Mouse (Mus musculus): ENCODE data around the gene Tceanc2. TPM values are rescaled to one million over a fixed set of nuclear protein-coding genes. Genes with fewer than 3 reads are reported as not detected.

Gene Tceanc2
- polyA plus RNA-seq, 1 experiment from 2014 or later = 22.7 TPM

DNA sequence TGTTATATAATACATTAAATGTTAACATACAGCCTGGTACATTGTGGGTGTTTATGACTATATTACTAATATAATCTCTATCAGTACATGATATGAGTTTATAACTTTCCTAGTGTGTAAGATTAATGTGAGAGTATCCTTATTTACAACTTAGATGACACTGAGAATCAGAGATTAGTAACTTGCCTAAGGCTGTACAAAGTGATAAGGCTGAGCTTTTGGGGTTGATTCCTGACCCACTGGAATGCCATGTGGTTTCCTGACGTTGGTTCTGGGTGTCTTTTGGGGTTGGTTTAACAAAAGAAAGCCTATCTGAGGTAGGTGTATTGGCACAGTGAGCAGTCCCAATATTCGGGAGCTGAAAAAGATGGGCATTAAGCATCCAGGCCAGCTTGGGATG lies 3.9 kb upstream of the Tceanc2 start:
- Histone ChIP-seq H3K4me1 (replicated peaks; ENCODE audit: control insufficient read depth, insufficient read depth, low read length) (peaks cover 13% of the 10 kb centered on the region), H3K27me3 (ENCODE audit: control insufficient read depth, insufficient read depth, low read depth, low read length) (no peaks in the 10 kb centered on the region), H3K4me2 (ENCODE audit: low read depth, low read length) (no peak overlapping the region), H3K4me3 (ENCODE audit: low read length) (no peak overlapping the region), H3K9ac (ENCODE audit: low read length) (no peak overlapping the region), H3K9me3 (ENCODE audit: control insufficient read depth, low read length) (no peaks in the 10 kb centered on the region), H3K27ac (ENCODE audit: low read length) (no peak overlapping the region), H3K36me3 (ENCODE audit: control insufficient read depth, insufficient read depth, low read length) (peaks cover 9% of the 10 kb centered on the region)
- 73% methylated on average over 2 of the region's 2 CpGs for WGBS
- no peak for ATAC-seq (ENCODE audit: low read depth)

DNA sequence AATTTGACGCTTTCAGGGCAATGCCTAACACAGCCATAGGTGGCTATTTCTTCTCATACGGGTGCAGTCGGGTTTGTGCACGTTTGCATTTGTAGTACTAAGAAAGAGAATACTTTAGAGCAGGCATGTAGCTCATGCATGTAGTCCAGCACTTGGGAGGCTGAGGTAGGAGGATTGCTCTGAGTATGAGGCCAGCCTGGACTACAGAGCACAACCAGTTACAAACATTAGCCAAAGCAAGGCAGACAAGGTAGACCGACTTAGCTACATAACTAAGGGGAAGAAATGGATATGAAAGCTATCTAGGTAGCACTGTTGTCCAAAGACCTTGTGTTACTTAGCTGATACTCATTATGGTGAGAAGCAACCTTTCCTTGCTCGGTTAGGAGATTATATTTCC lies 3.0 kb upstream of the Tceanc2 start:
- Histone ChIP-seq H3K4me1 (replicated peaks; ENCODE audit: control insufficient read depth, insufficient read depth, low read length) (peaks cover 19% of the 10 kb centered on the region), H3K4me2 (ENCODE audit: low read depth, low read length) (no peak overlapping the region), H3K36me3 (ENCODE audit: control insufficient read depth, insufficient read depth, low read length) (peaks cover 5% of the 10 kb centered on the region), H3K27ac (ENCODE audit: low read length) (no peak overlapping the region), H3K4me3 (ENCODE audit: low read length) (no peak overlapping the region), H3K9ac (ENCODE audit: low read length) (no peak overlapping the region), H3K27me3 (ENCODE audit: control insufficient read depth, insufficient read depth, low read depth, low read length) (no peaks in the 10 kb centered on the region), H3K9me3 (ENCODE audit: control insufficient read depth, low read length) (no peaks in the 10 kb centered on the region)
- no peak for ATAC-seq (ENCODE audit: low read depth)
- WGBS = 78% methylated on average over 6 of the region's 6 CpGs

DNA sequence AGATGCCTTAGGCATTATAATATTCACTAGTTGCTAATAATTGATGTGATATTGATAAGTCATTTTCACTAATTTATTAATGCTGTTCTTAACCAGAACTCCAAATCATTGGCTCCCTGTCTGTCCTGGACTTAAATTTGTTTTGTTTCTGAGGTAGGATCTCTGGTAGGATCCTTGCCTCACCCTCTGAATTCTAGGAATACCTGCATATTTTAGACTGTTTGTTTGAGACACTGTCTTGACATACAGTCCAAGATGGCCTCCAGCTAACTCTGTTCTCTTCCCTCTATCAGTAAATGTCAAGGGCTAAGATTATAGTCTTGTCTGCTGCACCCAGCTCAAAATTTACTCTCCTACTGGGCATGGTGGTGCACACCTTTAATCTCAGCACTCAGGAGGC lies 1.8 kb upstream of the Tceanc2 start:
- H3K36me3 ChIP-seq (ENCODE audit: control insufficient read depth, insufficient read depth, low read length) = no peaks in the 10 kb centered on the region
- ATAC-seq (ENCODE audit: low read depth) = no peak
- H3K9me3 ChIP-seq (ENCODE audit: control insufficient read depth, low read length) = no peaks in the 10 kb centered on the region

DNA sequence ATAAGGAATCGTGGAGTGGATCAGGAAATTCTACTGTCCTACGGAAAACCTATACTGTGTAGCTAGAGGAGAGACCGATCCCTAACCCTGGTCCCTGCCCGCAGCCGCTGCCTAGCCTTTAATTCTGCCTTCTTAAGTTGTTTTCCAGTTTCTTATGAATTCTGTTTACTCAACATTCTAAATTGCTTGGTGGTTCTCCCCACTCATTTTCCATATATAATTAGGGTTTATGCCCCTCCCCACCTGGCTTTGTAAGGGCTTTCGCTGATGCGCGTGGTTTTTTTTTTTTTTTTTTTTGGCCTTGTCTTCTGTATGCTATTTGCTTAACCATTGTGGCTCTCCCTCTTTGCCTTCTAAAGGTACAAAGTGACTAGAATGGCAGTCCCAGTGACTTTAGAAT lies 645 bp upstream of the Tceanc2 start:
- Histone ChIP-seq H3K9ac (ENCODE audit: low read length) (peak overlapping the region; percentile 72), H3K27me3 (ENCODE audit: control insufficient read depth, insufficient read depth, low read depth, low read length) (no peaks in the 10 kb centered on the region), H3K36me3 (ENCODE audit: control insufficient read depth, insufficient read depth, low read length) (no peaks in the 10 kb centered on the region), H3K4me1 (replicated peaks; ENCODE audit: control insufficient read depth, insufficient read depth, low read length) (peaks cover 16% of the 10 kb centered on the region), H3K4me2 (ENCODE audit: low read depth, low read length) (peak overlapping the region; percentile 75), H3K27ac (ENCODE audit: low read length) (peak overlapping the region; percentile 99), H3K4me3 (ENCODE audit: low read length) (peak overlapping the region; percentile 60), H3K9me3 (ENCODE audit: control insufficient read depth, low read length) (no peaks in the 10 kb centered on the region)
- 0% methylated on average over 8 of the region's 8 CpGs for WGBS
- ATAC-seq (ENCODE audit: low read depth) = no peak

More for the DNA sequence above, 1.8 kb upstream of the Tceanc2 start:
- H3K27ac ChIP-seq (ENCODE audit: low read length) = no peak overlapping the region
- no peaks in the 10 kb centered on the region for H3K27me3 ChIP-seq (ENCODE audit: control insufficient read depth, insufficient read depth, low read depth, low read length)
- no peak overlapping the region for H3K9ac ChIP-seq (ENCODE audit: low read length)
- no peak overlapping the region for H3K4me2 ChIP-seq (ENCODE audit: low read depth, low read length)
- peaks cover 22% of the 10 kb centered on the region for H3K4me1 ChIP-seq (replicated peaks; ENCODE audit: control insufficient read depth, insufficient read depth, low read length)
- H3K4me3 ChIP-seq (ENCODE audit: low read length) = no peak overlapping the region

DNA sequence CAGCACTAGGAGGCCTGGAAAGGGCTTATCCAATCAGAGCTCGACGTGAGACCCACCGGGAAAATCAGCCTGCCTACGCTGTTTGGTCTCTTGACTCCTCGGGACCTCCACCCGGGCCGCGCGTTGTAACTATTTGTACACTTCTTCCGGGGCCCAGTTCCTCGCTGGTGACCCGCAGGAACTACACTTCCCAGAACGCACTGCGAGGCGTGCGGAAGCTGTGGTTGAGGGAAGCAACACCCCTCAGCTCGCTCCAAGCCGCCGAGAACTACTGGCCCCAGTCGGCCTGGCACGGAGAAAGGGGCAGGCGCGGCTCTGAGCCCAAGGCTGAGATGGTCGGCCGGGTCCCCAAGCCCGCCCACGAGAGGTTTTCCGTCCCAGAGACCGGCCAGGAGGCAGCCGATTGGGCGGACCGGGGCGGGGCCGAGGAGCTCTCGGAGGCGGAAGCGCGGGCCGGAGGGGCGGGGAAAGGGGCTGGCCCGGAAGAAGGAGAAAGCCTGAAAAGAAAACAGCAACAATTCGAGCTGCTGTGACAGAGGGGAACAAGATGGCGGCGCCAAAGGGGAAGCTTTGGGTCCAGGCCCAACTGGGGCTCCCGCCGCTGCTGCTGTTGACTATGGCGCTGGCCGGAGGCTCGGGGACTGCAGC lies 610 bp downstream of the Tceanc2 start, which contains the start of gene Tmem59:
Gene Tmem59 (plus strand): TSS at position 218 of the 648 bp plus-strand sequence.
- no peaks in the 10 kb centered on the region for H3K27me3 ChIP-seq (ENCODE audit: control insufficient read depth, insufficient read depth, low read depth, low read length)
- no peaks in the 10 kb centered on the region for H3K9me3 ChIP-seq (ENCODE audit: control insufficient read depth, low read length)
- under 1% methylated on average over 48 of the region's 49 CpGs for WGBS
- peaks cover 16% of the 10 kb centered on the region for H3K4me1 ChIP-seq (replicated peaks; ENCODE audit: control insufficient read depth, insufficient read depth, low read length)
- H3K4me2 ChIP-seq (ENCODE audit: low read depth, low read length) = peak within 1 kb of the TSS; percentile 75
- H3K4me3 ChIP-seq (ENCODE audit: low read length) = peak within 1 kb of the TSS; percentile 60
- no peaks in the 10 kb centered on the region for H3K36me3 ChIP-seq (ENCODE audit: control insufficient read depth, insufficient read depth, low read length)
- ATAC-seq (ENCODE audit: low read depth) = peak; percentile 97
- H3K9ac ChIP-seq (ENCODE audit: low read length) = peak within 1 kb of the TSS; percentile 72
- peak within 1 kb of the TSS; percentile 99 for H3K27ac ChIP-seq (ENCODE audit: low read length)

DNA sequence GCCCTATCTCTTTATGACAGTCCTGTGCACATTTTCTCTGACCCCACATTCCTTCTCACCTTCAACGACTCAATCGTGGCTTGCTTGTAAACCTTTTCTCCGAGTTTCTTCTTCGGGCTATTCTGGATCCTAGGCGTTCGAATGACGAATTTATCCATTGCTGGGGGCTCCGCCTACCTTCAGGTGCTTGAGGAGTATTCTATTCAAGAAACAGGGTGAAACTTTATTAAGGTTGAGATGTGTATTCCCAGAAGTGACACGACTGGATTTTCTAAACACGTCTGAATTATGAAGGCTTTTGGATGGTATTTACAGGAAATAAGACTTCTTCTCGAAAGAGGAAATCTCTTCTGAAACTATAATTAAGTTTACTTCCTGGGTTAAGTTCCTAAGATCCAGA lies 1.4 kb downstream of the Tceanc2 start:
- H3K36me3 ChIP-seq (ENCODE audit: control insufficient read depth, insufficient read depth, low read length) = no peaks in the 10 kb centered on the region; the same call in 1 of the 2 replicates
- peak overlapping the region; percentile 64 for H3K4me2 ChIP-seq (ENCODE audit: low read depth, low read length)
- H3K27ac ChIP-seq (ENCODE audit: low read length) = peak overlapping the region; percentile 99
- peak overlapping the region; percentile 60 for H3K4me3 ChIP-seq (ENCODE audit: low read length)
- H3K9me3 ChIP-seq (ENCODE audit: control insufficient read depth, low read length) = no peaks in the 10 kb centered on the region
- no peaks in the 10 kb centered on the region for H3K27me3 ChIP-seq (ENCODE audit: control insufficient read depth, insufficient read depth, low read depth, low read length)
- H3K9ac ChIP-seq (ENCODE audit: low read length) = peak overlapping the region; percentile 72
- ATAC-seq (ENCODE audit: low read depth) = no peak
- peaks cover 16% of the 10 kb centered on the region for H3K4me1 ChIP-seq (replicated peaks; ENCODE audit: control insufficient read depth, insufficient read depth, low read length)
- WGBS = 21% methylated on average over 11 of the region's 11 CpGs

DNA sequence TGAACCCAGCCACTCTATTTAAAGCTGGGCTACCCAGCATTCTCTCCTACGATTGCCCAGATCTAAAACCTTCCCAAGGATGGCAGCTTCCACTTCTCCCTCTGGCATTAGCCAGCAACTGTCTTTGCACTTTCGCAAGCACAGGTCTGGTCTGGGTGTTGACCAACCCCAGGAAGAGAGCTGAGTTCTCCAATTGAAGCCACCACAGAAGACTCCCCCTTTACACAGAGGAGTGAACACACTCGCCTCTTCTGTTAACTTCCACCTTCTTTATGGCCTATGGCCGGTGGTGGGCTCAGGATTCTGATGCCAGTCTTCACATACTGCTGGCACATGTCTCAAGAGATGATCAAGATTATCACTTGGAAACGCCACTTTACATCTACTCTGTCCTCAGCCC lies 11.1 kb downstream of the Tceanc2 start:
- Histone ChIP-seq H3K36me3 (ENCODE audit: control insufficient read depth, insufficient read depth, low read length) (peaks cover 8% of the 10 kb centered on the region), H3K9ac (ENCODE audit: low read length) (no peak overlapping the region), H3K4me1 (replicated peaks; ENCODE audit: control insufficient read depth, insufficient read depth, low read length) (peaks cover 6% of the 10 kb centered on the region; the same call in 1 of the 2 replicates), H3K9me3 (ENCODE audit: control insufficient read depth, low read length) (no peaks in the 10 kb centered on the region), H3K4me3 (ENCODE audit: low read length) (no peak overlapping the region), H3K4me2 (ENCODE audit: low read depth, low read length) (no peak overlapping the region), H3K27me3 (ENCODE audit: control insufficient read depth, insufficient read depth, low read depth, low read length) (no peaks in the 10 kb centered on the region), H3K27ac (ENCODE audit: low read length) (no peak overlapping the region)
- no peak for ATAC-seq (ENCODE audit: low read depth)
- WGBS = 85% methylated on average over 5 of the region's 5 CpGs

DNA sequence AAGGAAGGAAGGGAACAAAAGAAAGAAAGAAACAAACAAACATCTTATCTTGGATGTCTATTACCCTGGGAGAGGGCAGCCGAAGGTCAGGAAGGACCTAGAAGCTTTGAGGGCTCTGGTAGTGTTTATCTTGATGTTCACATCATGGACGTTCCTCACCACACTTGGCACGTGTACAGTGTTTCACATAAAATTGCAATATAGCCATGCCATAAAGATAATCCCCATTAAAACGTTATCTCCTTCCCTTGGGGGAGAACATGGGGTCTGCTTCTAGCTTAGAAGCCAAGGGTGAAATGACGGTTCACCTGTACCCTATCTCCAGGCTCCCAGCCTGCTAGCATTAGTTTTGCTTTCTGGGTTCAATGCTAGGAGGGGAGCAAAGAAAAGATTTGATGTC lies 12.2 kb downstream of the Tceanc2 start:
- ATAC-seq (ENCODE audit: low read depth) = no peak
- no peaks in the 10 kb centered on the region for H3K9me3 ChIP-seq (ENCODE audit: control insufficient read depth, low read length)
- H3K27me3 ChIP-seq (ENCODE audit: control insufficient read depth, insufficient read depth, low read depth, low read length) = no peaks in the 10 kb centered on the region
- H3K4me3 ChIP-seq (ENCODE audit: low read length) = no peak overlapping the region
- H3K4me2 ChIP-seq (ENCODE audit: low read depth, low read length) = no peak overlapping the region
- no peak overlapping the region for H3K9ac ChIP-seq (ENCODE audit: low read length)
- 58% methylated on average over 5 of the region's 5 CpGs for WGBS
- H3K4me1 ChIP-seq (replicated peaks; ENCODE audit: control insufficient read depth, insufficient read depth, low read length) = peaks cover 6% of the 10 kb centered on the region; the same call in 1 of the 2 replicates
- peaks cover 8% of the 10 kb centered on the region for H3K36me3 ChIP-seq (ENCODE audit: control insufficient read depth, insufficient read depth, low read length)
- no peak overlapping the region for H3K27ac ChIP-seq (ENCODE audit: low read length)

DNA sequence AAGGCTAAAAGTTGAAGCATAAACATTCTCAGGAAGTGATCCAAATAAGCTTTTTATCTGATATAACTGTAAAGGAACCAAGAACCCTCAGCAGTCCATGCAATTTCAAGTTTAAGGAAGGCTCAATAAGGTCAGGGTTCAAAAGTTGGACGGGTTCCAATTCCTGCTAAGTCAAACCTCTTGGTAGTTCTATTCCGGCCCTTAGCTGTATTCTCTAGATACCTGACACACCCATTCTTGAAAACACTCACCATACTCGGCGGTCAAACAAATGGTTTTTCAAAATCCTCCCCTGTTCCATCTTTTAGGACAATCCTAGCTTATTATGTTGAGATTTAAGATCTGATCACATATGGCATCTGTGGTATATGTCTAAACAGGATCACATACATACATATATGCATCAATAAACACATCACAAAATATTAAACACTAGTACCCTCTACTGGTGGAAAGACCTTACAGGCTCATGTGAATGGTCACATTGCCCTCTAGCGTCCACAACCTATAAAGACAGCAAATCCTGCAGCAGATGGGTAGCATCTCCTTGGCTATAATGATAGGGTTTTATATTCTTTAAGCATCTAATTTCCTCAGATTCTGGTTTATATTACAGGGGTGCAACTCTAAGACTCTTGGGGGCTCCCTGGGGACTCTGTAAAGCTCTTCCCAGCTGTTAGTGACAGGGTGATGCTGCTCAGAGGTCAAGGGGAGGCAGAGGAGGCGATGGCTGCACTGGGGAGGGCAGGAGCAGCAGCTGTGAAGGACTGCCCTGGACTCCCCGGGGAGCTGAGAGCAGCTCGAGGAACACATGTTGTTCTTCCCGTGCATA lies 14.9 kb downstream of the Tceanc2 start:
- no peaks in the 10 kb centered on the region for H3K9me3 ChIP-seq (ENCODE audit: control insufficient read depth, low read length)
- H3K4me3 ChIP-seq (ENCODE audit: low read length) = no peak overlapping the region
- WGBS = 31% methylated on average over 9 of the region's 9 CpGs
- peak; percentile 79 for ATAC-seq (ENCODE audit: low read depth)
- no peak overlapping the region for H3K27ac ChIP-seq (ENCODE audit: low read length)
- H3K4me2 ChIP-seq (ENCODE audit: low read depth, low read length) = no peak overlapping the region
- no peak overlapping the region for H3K9ac ChIP-seq (ENCODE audit: low read length)
- peaks cover 15% of the 10 kb centered on the region for H3K36me3 ChIP-seq (ENCODE audit: control insufficient read depth, insufficient read depth, low read length)
- no peaks in the 10 kb centered on the region for H3K27me3 ChIP-seq (ENCODE audit: control insufficient read depth, insufficient read depth, low read depth, low read length)
- H3K4me1 ChIP-seq (replicated peaks; ENCODE audit: control insufficient read depth, insufficient read depth, low read length) = peaks cover 6% of the 10 kb centered on the region; the same call in 1 of the 2 replicates

Measured in lung, embryonic 16.5 days (tissue).